Mouse (Mus musculus) embryonic fibroblast, embryonic 13.5 days (primary cell): ENCODE data around the gene Rab3ip. TPM values are rescaled to one million over a fixed set of nuclear protein-coding genes. Genes with fewer than 3 reads are reported as not detected.
A peak's percentile ranks its signal among the peaks of the same experiment; 100 is the strongest.

Source experiments
- H3K27ac ChIP-seq: 2 replicates; pipeline ENCODE4 v1.5.1; 2012; ENCODE audit warnings: low read length, control low read depth, inconsistent platforms; ENCODE audit not compliant: insufficient read depth
- H3K4me1 ChIP-seq: 2 replicates; pipeline ENCODE4 v1.6.1; 2011; ENCODE audit warnings: low read length; ENCODE audit not compliant: control insufficient read depth, insufficient read depth
- H3K4me3 ChIP-seq: 2 replicates; pipeline ENCODE4 v1.5.1; 2011; ENCODE audit warnings: mild to moderate bottlenecking, control low read depth, low read length; ENCODE audit not compliant: insufficient read depth
- CTCF ChIP-seq: IDR thresholded peaks from 2 replicates; pipeline ENCODE4 v1.5.1; 2011; ENCODE audit warnings: mild to moderate bottlenecking, control low read depth, low read length, moderate library complexity, borderline replicate concordance; ENCODE audit not compliant: insufficient read depth
- POLR2A ChIP-seq: IDR thresholded peaks from 2 replicates; pipeline ENCODE4 v1.6.1; 2011; ENCODE audit warnings: low read depth, mild to moderate bottlenecking, control low read depth, low read length, moderate library complexity
- polyA plus RNA-seq: library from polyadenylated mRNA; stranded (reverse); fragments of >200 nt; gene quantifications from 2 replicates; pipeline ENCODE4 v1.2.4, GENCODE M21; 2011; ENCODE audit warnings: low read depth; ENCODE audit not compliant: missing spikeins, insufficient read length

The Rab3ip gene
- polyA plus RNA-seq, result 25.7 and 37.9 TPM in 2 replicates

DNA sequence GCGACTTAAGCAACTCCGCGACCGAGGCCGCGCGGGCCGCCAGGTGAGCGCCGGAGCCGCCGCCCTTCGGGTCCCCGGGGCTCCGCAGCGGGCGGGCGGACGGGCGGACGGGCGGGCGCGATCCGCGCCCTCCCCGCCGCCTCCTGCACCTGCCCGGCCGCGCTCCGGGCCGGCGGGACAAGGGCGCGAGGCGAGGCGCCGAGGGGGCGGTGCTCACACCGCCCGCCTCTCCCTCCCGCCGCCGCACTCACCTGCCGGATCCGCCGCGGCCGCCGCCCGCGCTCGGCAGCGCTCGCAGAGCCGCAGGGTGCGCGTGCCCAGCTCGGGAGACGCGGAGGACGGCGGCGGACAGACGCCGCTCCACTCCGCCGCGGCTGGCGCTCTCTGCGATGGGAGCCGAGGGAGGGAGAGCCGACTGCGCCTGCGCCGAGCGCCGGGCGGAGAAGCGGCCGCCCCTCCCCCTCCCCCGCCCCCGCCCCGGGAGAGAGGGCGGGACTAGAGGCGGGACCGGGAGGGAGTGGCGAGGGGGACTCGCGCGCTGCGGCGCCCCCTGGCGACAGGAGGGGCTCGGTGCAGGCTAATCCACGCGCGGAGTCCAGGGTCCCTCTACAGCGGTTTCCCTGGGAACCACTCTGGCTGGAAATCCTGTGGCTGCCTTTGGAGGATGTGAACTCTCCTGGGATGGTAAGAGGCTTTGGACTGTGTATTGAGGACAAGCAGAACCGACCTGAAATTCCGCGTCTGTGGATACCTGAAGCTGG is at the start of gene Rab3ip:
Rab3ip (minus strand) TSS at position 761 of the 761 bp plus-strand sequence.
- H3K27ac ChIP-seq, result no peak within 1 kb of the TSS
- H3K4me1 ChIP-seq, result peaks cover 6% of the 10 kb centered on the region
- H3K4me3 ChIP-seq, result peak within 1 kb of the TSS; percentile 82
- TF ChIP-seq CTCF, result peak; percentile 71
- TF ChIP-seq POLR2A, result peak; percentile 72

- no peak overlapping the region for H3K4me3 ChIP-seq
- H3K4me1 ChIP-seq, result peaks cover 7% of the 10 kb centered on the region
- TF ChIP-seq POLR2A, result no peak
- 0 out of 2 replicates have a peak overlapping the region, but pooled peaks have one; percentile 4 for H3K27ac ChIP-seq
Measured at GRCm38 (mm10) chr10:116998716-116999455, 48.3 kb upstream of the Rab3ip start.

- TF ChIP-seq CTCF (no peak), POLR2A (no peak)
- peaks cover 7% of the 10 kb centered on the region for H3K4me1 ChIP-seq
- no peak overlapping the region for H3K4me3 ChIP-seq
- peak overlapping the region; percentile 90 for H3K27ac ChIP-seq
Measured at GRCm38 (mm10) chr10:116996236-116996600, 45.6 kb upstream of the Rab3ip start.

- Histone ChIP-seq H3K4me3 (no peak overlapping the region), H3K4me1 (peaks cover 7% of the 10 kb centered on the region), H3K27ac (peak overlapping the region; percentile 98)
- TF ChIP-seq POLR2A (no peak), CTCF (no peak)
Measured at GRCm38 (mm10) chr10:116995584-116996235, 45.1 kb upstream of the Rab3ip start.

DNA sequence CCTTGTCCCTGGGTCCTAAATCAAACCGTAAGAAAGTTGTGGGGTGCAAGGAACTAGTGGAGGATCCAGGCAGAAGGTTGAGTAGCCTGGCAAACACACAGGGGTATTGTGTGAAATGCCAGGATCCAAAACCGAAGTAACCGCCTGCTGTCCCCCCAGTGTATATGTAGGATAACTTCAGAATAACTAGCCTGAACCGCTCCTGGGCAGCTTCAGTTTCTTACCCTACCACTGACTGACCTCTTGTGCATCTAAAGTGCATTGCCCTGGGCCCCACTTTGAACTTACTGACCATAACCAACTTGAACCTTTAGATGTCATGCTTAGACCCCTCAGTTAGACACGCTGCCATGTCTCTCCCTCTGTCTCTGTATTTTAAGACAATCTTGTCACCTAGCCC is 44.6 kb upstream of the Rab3ip start:
- TF ChIP-seq CTCF (no peak), POLR2A (no peak)
- peaks cover 7% of the 10 kb centered on the region for H3K4me1 ChIP-seq
- peak overlapping the region; percentile 98 for H3K27ac ChIP-seq
- H3K4me3 ChIP-seq, result no peak overlapping the region

- Histone ChIP-seq H3K4me1 (peaks cover 7% of the 10 kb centered on the region), H3K4me3 (no peak overlapping the region), H3K27ac (no peak overlapping the region)
- TF ChIP-seq POLR2A (no peak), CTCF (no peak)
Measured at GRCm38 (mm10) chr10:116993971-116994370, 43.4 kb upstream of the Rab3ip start.

- H3K4me3 ChIP-seq, result no peak within 1 kb of the TSS
- TF ChIP-seq CTCF (no peak), POLR2A (no peak)
- no peak within 1 kb of the TSS for H3K27ac ChIP-seq
Measured at GRCm38 (mm10) chr10:116986264-116987082, 35.9 kb upstream of the Rab3ip start, which contains the start of gene Best3. Best3 (plus strand) TSS chr10:116986314.

GRCm38 (mm10) chr10:116984836-116985235 is 34.3 kb upstream of the Rab3ip start:
- no peak overlapping the region for H3K4me3 ChIP-seq
- no peak overlapping the region for H3K27ac ChIP-seq
- TF ChIP-seq CTCF (no peak), POLR2A (no peak)
- H3K4me1 ChIP-seq, result no peaks in the 10 kb centered on the region; the same call in 1 of the 2 replicates

More at GRCm38 (mm10) chr10:116986264-116987082, 35.9 kb upstream of the Rab3ip start, which contains the start of gene Best3:
- H3K4me1 ChIP-seq, result no peaks in the 10 kb centered on the region; the same call in 1 of the 2 replicates

DNA sequence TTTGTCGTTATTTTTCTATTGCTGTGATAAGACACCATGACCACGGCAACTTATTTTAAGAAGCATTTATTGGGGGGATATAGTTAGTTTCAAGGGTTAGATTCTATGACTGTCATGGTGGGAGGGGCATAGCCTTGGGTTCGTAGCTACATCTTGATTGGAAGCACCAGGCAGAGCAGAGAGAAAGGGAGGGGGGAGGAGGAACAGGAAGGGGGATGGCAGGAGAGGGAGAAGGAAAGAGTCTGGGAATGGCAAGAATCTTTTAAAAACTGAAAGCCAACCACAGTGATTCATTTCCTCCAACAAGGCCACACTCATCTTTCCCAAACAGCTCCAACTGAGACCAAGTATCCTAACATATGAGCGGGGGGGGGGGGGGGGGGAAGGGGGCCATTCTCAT is 32.0 kb upstream of the Rab3ip start:
- TF ChIP-seq POLR2A (no peak), CTCF (no peak)
- H3K4me3 ChIP-seq, result no peak overlapping the region
- peak overlapping the region; percentile 74 for H3K27ac ChIP-seq
- H3K4me1 ChIP-seq, result no peaks in the 10 kb centered on the region; the same call in 1 of the 2 replicates
